In the genomic region with DNA sequence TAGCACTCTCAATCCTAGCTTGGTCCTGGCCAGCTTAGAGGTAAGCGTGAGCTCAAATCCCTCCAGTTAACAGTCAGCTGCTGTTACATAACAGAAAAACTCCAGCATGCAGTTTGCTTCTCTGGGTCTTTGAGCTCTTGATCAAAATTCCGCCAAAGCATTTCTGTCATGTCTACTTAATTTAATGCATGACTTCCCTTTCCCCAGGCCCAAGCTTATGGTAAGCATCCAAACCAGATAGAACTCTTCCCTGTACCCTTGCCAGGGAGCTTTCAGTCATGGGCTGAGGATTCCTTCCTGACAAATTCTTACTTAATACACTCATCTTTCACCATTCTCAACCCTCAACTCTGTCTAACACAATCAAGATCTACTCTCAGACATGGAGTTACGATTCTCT, we compare ENCODE assay signal across 22 mouse cellular contexts. TPM values are rescaled to one million over a fixed set of nuclear protein-coding genes. Genes with fewer than 3 reads are reported as not detected.
A peak's percentile ranks its signal among the peaks of the same experiment; 100 is the strongest.
DNase-seq lines count a peak whose midpoint lies in the region; ATAC-seq and TF ChIP-seq lines count a peak whose summit lies in the region.
"Had no signal": no experiment of that assay in that cellular context is flagged by ENCODE, and none has a peak within 500 bp of the region (broad histone marks: within the 10 kb centered on the region; RNA-seq: fewer than 3 reads in every experiment).

No protein-coding gene starts in this region.

- CTCF ChIA-PET in Patski (lab: Charles Lee), result interaction anchor here (1.2 to 1.5 kb wide), 2 partner anchors 10 to 23 kb away, joined by 3 to 4 read pairs; no protein-coding TSS in a partner anchor

- no peaks in the 10 kb centered on the region for H3K27me3 ChIP-seq in Patski
- H3K27me3 ChIP-seq: embryonic facial prominence, embryonic 15.5 days; heart, embryonic 15.5 days had no signal

- peak; percentile 1 for DNase-seq in left cerebral cortex, postnatal 4 days
- DNase-seq in left cerebral cortex, adult 11 months (ENCODE audit: low spot score), result no peak
- DNase-seq in Muller cell, postnatal 12 days (ENCODE audit: inconsistent ontology term), result peak; percentile 96
- DNase-seq in Patski (ENCODE audit: low read depth, low spot score), result no peak
- DNase-seq in retina, embryonic 14.5 days (ENCODE audit: low spot score), result peak; percentile 71
- DNase-seq in gastrocnemius, postnatal 10 days, result no peak
- DNase-seq in adrenal gland, adult 2 months, result no peak
- DNase-seq: adrenal gland, adult 8-10 months; adrenal gland, postnatal 36 days; B cell, adult 2 months; cerebellum, adult 11 months; cerebellum, adult 9-10 months; cerebellum, postnatal 36 days; heart, adult 18-20 months; heart, postnatal 14 days had no signal

- TF ChIP-seq CTCF in Patski (IDR thresholded peaks at IDR 0.05), result no peak

- in situ Hi-C loops in Patski (cut with MboI; ENCODE audit: low pct_unique_long_range_greater_than_20kb), result no loop called here

- peak; percentile 39 for ATAC-seq in Patski
- ATAC-seq in megakaryocyte, adult 5-6 weeks (ENCODE audit: poor library complexity, severe bottlenecking), result no peak
- ATAC-seq: CD4-positive, CD25-positive, alpha-beta regulatory T cell, adult 4 months; forebrain, embryonic 14.5 days had no signal

- POLR2A ChIA-PET in Patski (lab: Charles Lee), result no interaction called here

- intact Hi-C loops in left cerebral cortex, postnatal 4 days (cut with DNase I), result no loop called here

RNA-seq across cellular contexts. Expression of a gene that starts 20.5 kb away (rescaled TPM):
- 1 to 10 TPM; 3.5 to 5.7 TPM for total RNA-seq in left cerebral cortex, postnatal 4 days (2021)
- polyA plus RNA-seq in Patski (2021), result 537 TPM
- 10 to 100 TPM; 23.3 to 35.1 TPM for total RNA-seq in gastrocnemius, postnatal 10 days (2021)
- 1,533 and 1,715 TPM in 2 replicates for total RNA-seq in megakaryocyte, adult 5-6 weeks (2015)
- total RNA-seq in megakaryocyte, adult 5-6 weeks (2017), result 1,919 and 2,040 TPM in 2 replicates
- 10 to 100 TPM; 13.4 to 23.5 TPM for total RNA-seq in adrenal gland, adult 2 months (2021)
- 0.40 and 0.58 TPM in 2 replicates for polyA plus RNA-seq in adrenal gland, adult 2 months (2012; rRNA removed)
- polyA plus RNA-seq: erythroblast, embryonic 14.5 days; G1E had no signal

Comparison
In these comparisons a context has a peak if more than half of its experiments do, and no peak if none do; other contexts are left out.
1. DNase-seq: peak in left cerebral cortex, postnatal 4 days (single experiment), Muller cell, postnatal 12 days (single experiment) and retina, embryonic 14.5 days (single experiment); none in left cerebral cortex, adult 11 months (single experiment), Patski (single experiment), gastrocnemius, postnatal 10 days (single experiment) and adrenal gland, adult 2 months (single experiment).
2. RNA of a gene that starts 20.5 kb away (total RNA-seq): 1,533 to 2,040 TPM in megakaryocyte, adult 5-6 weeks; 23.3 to 35.1 TPM in gastrocnemius, postnatal 10 days, 13.4 to 23.5 TPM in adrenal gland, adult 2 months and 3.5 to 5.7 TPM in left cerebral cortex, postnatal 4 days; every median in the first group is over 10 times any median in the second.